10 mouse cellular contexts compared by ENCODE assay signal in genomic region chr8:122610209-122610608, GRCm38 (mm10). TPM values are rescaled to one million over a fixed set of nuclear protein-coding genes. Genes with fewer than 3 reads are reported as not detected.
DNase-seq lines count a peak whose midpoint lies in the region; ATAC-seq and TF ChIP-seq lines count a peak whose summit lies in the region.
"Had no signal": no experiment of that assay in that cellular context is flagged by ENCODE, and none has a peak within 500 bp of the region (broad histone marks: within the 10 kb centered on the region; RNA-seq: fewer than 3 reads in every experiment).

No protein-coding gene starts in this region.

- 0 out of 2 replicates have a peak, but pooled peaks cover 3% of the 10 kb centered on the region for H3K36me3 ChIP-seq in kidney, postnatal 0 days (ENCODE audit: insufficient read depth, low read length)
- H3K36me3 ChIP-seq in forebrain, embryonic 11.5 days (ENCODE audit: control insufficient read depth, insufficient read depth, low read length) = no peaks in the 10 kb centered on the region
- H3K36me3 ChIP-seq in intestine, embryonic 15.5 days = peaks cover 2% of the 10 kb centered on the region; the same call in 1 of the 2 replicates
- H3K36me3 ChIP-seq in midbrain, embryonic 16.5 days (ENCODE audit: control insufficient read depth, insufficient read depth, low read length) = no peaks in the 10 kb centered on the region

- ATAC-seq in kidney, postnatal 0 days (replicated peaks; ENCODE audit: low FRiP score, low read depth) = no peak
- ATAC-seq in forebrain, embryonic 11.5 days (replicated peaks; ENCODE audit: low FRiP score) = no peak
- no peak for ATAC-seq in intestine, embryonic 15.5 days
- ATAC-seq in midbrain, embryonic 16.5 days = no peak
- ATAC-seq in erythroblast, adult 5-6 weeks (replicated peaks; ENCODE audit: low FRiP score, poor library complexity, severe bottlenecking) = no peak

- DNase-seq in kidney, postnatal 0 days (ENCODE audit: low spot score) = no peak
- DNase-seq in kidney, postnatal 10 days = no peak
- no peak for DNase-seq in forebrain, embryonic 11.5 days (ENCODE audit: low spot score)
- DNase-seq in adrenal gland, postnatal 10 days = no peak
- DNase-seq in layer of hippocampus, adult 9-11 months = no peak
- DNase-seq: kidney, adult 18-20 months had no signal

- TF ChIP-seq CTCF in kidney, postnatal 0 days (IDR thresholded peaks at IDR 0.05; ENCODE audit: low read depth) = no peak

- no peak overlapping the region for H3K4me3 ChIP-seq in kidney, postnatal 0 days (replicated peaks; ENCODE audit: low read depth, low read length)
- no peak overlapping the region for H3K4me3 ChIP-seq in forebrain, embryonic 11.5 days (ENCODE audit: low read depth, low read length)
- peak overlapping the region; percentile 60; the same call in 1 of the 2 replicates for H3K4me3 ChIP-seq in intestine, embryonic 15.5 days (replicated peaks)
- peak overlapping the region; percentile 74; the same call in 1 of the 2 replicates for H3K4me3 ChIP-seq in midbrain, embryonic 16.5 days (ENCODE audit: low read depth, low read length)

- no peaks in the 10 kb centered on the region for H3K9me3 ChIP-seq in kidney, postnatal 0 days (replicated peaks; ENCODE audit: low read length)
- H3K9me3 ChIP-seq in forebrain, embryonic 11.5 days (ENCODE audit: control insufficient read depth, low read length) = no peaks in the 10 kb centered on the region
- H3K9me3 ChIP-seq in intestine, embryonic 15.5 days = no peaks in the 10 kb centered on the region
- H3K9me3 ChIP-seq in midbrain, embryonic 16.5 days (replicated peaks; ENCODE audit: control insufficient read depth, low read length, poor library complexity, severe bottlenecking) = no peaks in the 10 kb centered on the region
- H3K9me3 ChIP-seq: G1E had no signal

- H3K4me1 ChIP-seq in kidney, postnatal 0 days (replicated peaks; ENCODE audit: insufficient read depth, low read length) = peaks cover 8% of the 10 kb centered on the region; the same call in 1 of the 2 replicates
- H3K4me1 ChIP-seq in forebrain, embryonic 11.5 days (replicated peaks; ENCODE audit: control insufficient read depth, insufficient read depth, low read length) = peaks cover 5% of the 10 kb centered on the region; the same call in 1 of the 2 replicates
- peaks cover 18% of the 10 kb centered on the region for H3K4me1 ChIP-seq in intestine, embryonic 15.5 days (replicated peaks)
- H3K4me1 ChIP-seq in midbrain, embryonic 16.5 days (ENCODE audit: control insufficient read depth, insufficient read depth, low read length) = peaks cover 16% of the 10 kb centered on the region

- no peaks in the 10 kb centered on the region for H3K27me3 ChIP-seq in kidney, postnatal 0 days (ENCODE audit: insufficient read depth, low read length)
- H3K27me3 ChIP-seq in forebrain, embryonic 11.5 days (ENCODE audit: control insufficient read depth, insufficient read depth, low read length) = no peaks in the 10 kb centered on the region
- H3K27me3 ChIP-seq in intestine, embryonic 15.5 days (replicated peaks) = no peaks in the 10 kb centered on the region
- H3K27me3 ChIP-seq in midbrain, embryonic 16.5 days (ENCODE audit: control insufficient read depth, insufficient read depth, low read depth, low read length) = no peaks in the 10 kb centered on the region

- H3K27ac ChIP-seq in kidney, postnatal 0 days = no peak overlapping the region
- no peak overlapping the region for H3K27ac ChIP-seq in forebrain, embryonic 11.5 days (ENCODE audit: low read depth, low read length)
- no peak overlapping the region for H3K27ac ChIP-seq in intestine, embryonic 15.5 days
- no peak overlapping the region for H3K27ac ChIP-seq in midbrain, embryonic 16.5 days (ENCODE audit: low read length)

- peak overlapping the region; percentile 79 for H3K4me2 ChIP-seq in kidney, postnatal 0 days (ENCODE audit: low read length)
- H3K4me2 ChIP-seq in forebrain, embryonic 11.5 days (ENCODE audit: low read depth, low read length, severe bottlenecking) = peak overlapping the region; percentile 83; the same call in 1 of the 2 replicates
- H3K4me2 ChIP-seq in intestine, embryonic 15.5 days (replicated peaks) = peak overlapping the region; percentile 83
- peak overlapping the region; percentile 89 for H3K4me2 ChIP-seq in midbrain, embryonic 16.5 days (ENCODE audit: low read length)

- 59% methylated on average over 4 of the region's 4 CpGs for WGBS in kidney, postnatal 0 days
- WGBS in forebrain, embryonic 11.5 days = 56% methylated on average over 4 of the region's 4 CpGs
- WGBS in intestine, embryonic 15.5 days = 61% methylated on average over 4 of the region's 4 CpGs
- WGBS in midbrain, embryonic 16.5 days = 50% methylated on average over 4 of the region's 4 CpGs

- no peak overlapping the region for H3K9ac ChIP-seq in kidney, postnatal 0 days (ENCODE audit: low read depth, low read length)
- no peak overlapping the region for H3K9ac ChIP-seq in forebrain, embryonic 11.5 days (ENCODE audit: low read length)
- H3K9ac ChIP-seq in intestine, embryonic 15.5 days = no peak overlapping the region
- H3K9ac ChIP-seq in midbrain, embryonic 16.5 days (ENCODE audit: low read depth, low read length) = no peak overlapping the region

RNA-seq across cellular contexts. Expression of gene Galns, which starts 1.1 kb away (rescaled TPM):
- 19.4 and 23.3 TPM in 2 replicates for polyA plus RNA-seq in kidney, postnatal 0 days (2015; fragmentation: Nextera tagmentation; extraction: Ambion mirVana)
- polyA plus RNA-seq in forebrain, embryonic 11.5 days (2014; fragmentation: Nextera tagmentation; extraction: Ambion mirVana) = 4.5 and 5.8 TPM in 2 replicates
- polyA plus RNA-seq in intestine, embryonic 15.5 days (2015; fragmentation: Nextera tagmentation; extraction: Ambion mirVana) = 17.1 and 18.8 TPM in 2 replicates
- polyA plus RNA-seq in midbrain, embryonic 16.5 days (2015; fragmentation: Nextera tagmentation; extraction: Ambion mirVana) = 8.4 and 8.9 TPM in 2 replicates
- total RNA-seq in adrenal gland, postnatal 10 days (2021) = 1 to 10 TPM; 8.0 to 8.3 TPM
- 8.6 and 23.2 TPM in 2 replicates for total RNA-seq in erythroblast, adult 5-6 weeks (2015; ENCODE audit: low replicate concordance)
- total RNA-seq in erythroblast, adult 5-6 weeks (2017; ENCODE audit: low replicate concordance) = 8.6 and 15.5 TPM in 2 replicates

RNA-seq across cellular contexts. Expression of gene Trappc2l, which starts 1.2 kb away (rescaled TPM):
- polyA plus RNA-seq in kidney, postnatal 0 days (2015; fragmentation: Nextera tagmentation; extraction: Ambion mirVana) = 64.5 and 73.3 TPM in 2 replicates
- polyA plus RNA-seq in forebrain, embryonic 11.5 days (2014; fragmentation: Nextera tagmentation; extraction: Ambion mirVana) = 39.3 and 49.9 TPM in 2 replicates
- polyA plus RNA-seq in intestine, embryonic 15.5 days (2015; fragmentation: Nextera tagmentation; extraction: Ambion mirVana) = 58.0 and 76.0 TPM in 2 replicates
- polyA plus RNA-seq in midbrain, embryonic 16.5 days (2015; fragmentation: Nextera tagmentation; extraction: Ambion mirVana) = 93.8 and 101 TPM in 2 replicates
- total RNA-seq in adrenal gland, postnatal 10 days (2021) = 10 to 100 TPM; 48.9 to 56.5 TPM
- total RNA-seq in erythroblast, adult 5-6 weeks (2015; ENCODE audit: low replicate concordance) = 17.7 and 26.8 TPM in 2 replicates
- 9.1 and 10.2 TPM in 2 replicates for total RNA-seq in erythroblast, adult 5-6 weeks (2017; ENCODE audit: low replicate concordance)

RNA-seq across cellular contexts. Expression of gene Pabpn1l, which starts 12.3 kb away (rescaled TPM):
- 0.15 and 0.22 TPM in 2 replicates for polyA plus RNA-seq in kidney, postnatal 0 days (2015; fragmentation: Nextera tagmentation; extraction: Ambion mirVana)
- not detected in 2 replicates for polyA plus RNA-seq in forebrain, embryonic 11.5 days (2014; fragmentation: Nextera tagmentation; extraction: Ambion mirVana)
- not detected in 2 replicates for polyA plus RNA-seq in intestine, embryonic 15.5 days (2015; fragmentation: Nextera tagmentation; extraction: Ambion mirVana)
- polyA plus RNA-seq in midbrain, embryonic 16.5 days (2015; fragmentation: Nextera tagmentation; extraction: Ambion mirVana) = not detected in 2 replicates
- total RNA-seq in adrenal gland, postnatal 10 days (2021) = not detected
- not detected in 2 replicates for total RNA-seq in erythroblast, adult 5-6 weeks (2015; ENCODE audit: low replicate concordance)
- total RNA-seq in erythroblast, adult 5-6 weeks (2017; ENCODE audit: low replicate concordance) = not detected in 2 replicates
- polyA plus RNA-seq: G1E had no signal

RNA-seq across cellular contexts. Expression of gene Aprt, which starts 33.5 kb away (rescaled TPM):
- 354 and 392 TPM in 2 replicates for polyA plus RNA-seq in kidney, postnatal 0 days (2015; fragmentation: Nextera tagmentation; extraction: Ambion mirVana)
- 235 and 251 TPM in 2 replicates for polyA plus RNA-seq in forebrain, embryonic 11.5 days (2014; fragmentation: Nextera tagmentation; extraction: Ambion mirVana)
- polyA plus RNA-seq in intestine, embryonic 15.5 days (2015; fragmentation: Nextera tagmentation; extraction: Ambion mirVana) = 545 and 612 TPM in 2 replicates
- 156 and 157 TPM in 2 replicates for polyA plus RNA-seq in midbrain, embryonic 16.5 days (2015; fragmentation: Nextera tagmentation; extraction: Ambion mirVana)
- 10 to 100 TPM; 67.5 to 72.3 TPM for total RNA-seq in adrenal gland, postnatal 10 days (2021)
- total RNA-seq in erythroblast, adult 5-6 weeks (2015; ENCODE audit: low replicate concordance) = 77.1 and 85.7 TPM in 2 replicates
- total RNA-seq in erythroblast, adult 5-6 weeks (2017; ENCODE audit: low replicate concordance) = 20.6 and 30.2 TPM in 2 replicates

RNA-seq across cellular contexts. Expression of gene Cdt1, which starts 42.4 kb away (rescaled TPM):
- 21.2 and 24.7 TPM in 2 replicates for polyA plus RNA-seq in kidney, postnatal 0 days (2015; fragmentation: Nextera tagmentation; extraction: Ambion mirVana)
- 57.9 and 59.6 TPM in 2 replicates for polyA plus RNA-seq in forebrain, embryonic 11.5 days (2014; fragmentation: Nextera tagmentation; extraction: Ambion mirVana)
- polyA plus RNA-seq in intestine, embryonic 15.5 days (2015; fragmentation: Nextera tagmentation; extraction: Ambion mirVana) = 40.3 and 41.8 TPM in 2 replicates
- 5.7 and 6.2 TPM in 2 replicates for polyA plus RNA-seq in midbrain, embryonic 16.5 days (2015; fragmentation: Nextera tagmentation; extraction: Ambion mirVana)
- total RNA-seq in adrenal gland, postnatal 10 days (2021) = 10 to 100 TPM; 17.2 to 20.7 TPM
- 16.1 and 24.2 TPM in 2 replicates for total RNA-seq in erythroblast, adult 5-6 weeks (2015; ENCODE audit: low replicate concordance)
- 38.2 and 47.5 TPM in 2 replicates for total RNA-seq in erythroblast, adult 5-6 weeks (2017; ENCODE audit: low replicate concordance)

Comparison
In these comparisons a context has a peak if more than half of its experiments do, and no peak if none do; other contexts are left out.
1. H3K4me3 ChIP-seq: peak in intestine, embryonic 15.5 days (single experiment) and midbrain, embryonic 16.5 days (single experiment); none in kidney, postnatal 0 days (single experiment) and forebrain, embryonic 11.5 days (single experiment).
2. Peak in every context shown above with its lines, with median percentiles within 50 percentile points of each other: H3K4me2 ChIP-seq.